Mouse (Mus musculus): ENCODE measurements around the gene Olfr658.

The Olfr658 gene

DNA sequence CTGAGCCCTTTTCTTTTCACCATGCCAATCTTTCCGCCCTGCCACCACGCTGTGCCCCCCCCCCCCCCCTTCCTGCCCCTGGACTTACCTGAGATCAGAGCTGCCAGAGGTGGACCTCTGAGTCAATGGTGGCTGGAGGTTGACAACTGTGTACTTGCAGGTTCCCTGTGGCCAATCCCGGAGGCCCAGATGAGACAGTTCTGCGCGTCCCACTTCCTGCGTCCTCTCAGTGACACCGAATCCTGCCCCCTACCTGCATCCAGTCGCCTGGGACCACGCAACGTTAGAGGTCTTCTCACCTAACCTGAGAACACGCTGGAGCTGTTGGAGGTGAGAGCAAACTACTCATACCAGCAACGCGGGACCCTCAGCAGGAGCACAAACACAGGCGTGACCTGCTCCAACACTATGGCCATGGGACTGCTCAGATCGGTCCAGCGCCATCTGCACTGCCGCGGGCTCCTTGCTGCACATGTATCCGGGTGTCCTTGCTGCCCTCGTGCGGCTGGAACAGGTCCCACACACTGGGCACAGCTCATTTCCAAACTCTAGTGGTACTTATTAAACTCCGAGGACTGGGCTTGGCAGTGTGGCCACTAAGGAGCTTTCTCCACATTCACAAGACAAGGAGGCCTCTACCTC is at the start of gene Olfr658:
TSS of gene Olfr658 (minus strand) at position 465 of the 642 bp plus-strand sequence.
- DNase-seq (ENCODE audit: low spot score): no peak

DNA sequence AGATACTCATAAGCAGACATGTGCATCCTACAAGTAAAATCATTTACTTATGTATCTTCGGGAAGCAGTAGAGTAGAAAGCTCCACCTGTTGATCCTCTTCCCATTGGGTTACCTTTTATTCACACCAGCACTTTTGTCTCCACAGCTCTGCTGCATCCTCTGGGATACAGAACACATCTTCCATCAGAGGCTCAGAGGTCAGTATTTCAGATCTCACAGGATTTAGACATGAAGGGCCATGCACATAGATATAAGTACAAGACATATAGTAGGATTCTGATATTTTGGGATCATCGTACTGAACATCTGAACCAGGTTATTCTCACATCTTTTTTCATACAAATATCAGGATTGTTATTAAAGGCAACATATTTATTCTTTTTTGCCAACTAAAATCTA is 39.1 kb upstream of the Olfr658 start, which contains the start of gene Olfr661:
TSS of gene Olfr661 (plus strand) at position 301 of the 400 bp plus-strand sequence.
- no peak for DNase-seq (ENCODE audit: low spot score)

DNA sequence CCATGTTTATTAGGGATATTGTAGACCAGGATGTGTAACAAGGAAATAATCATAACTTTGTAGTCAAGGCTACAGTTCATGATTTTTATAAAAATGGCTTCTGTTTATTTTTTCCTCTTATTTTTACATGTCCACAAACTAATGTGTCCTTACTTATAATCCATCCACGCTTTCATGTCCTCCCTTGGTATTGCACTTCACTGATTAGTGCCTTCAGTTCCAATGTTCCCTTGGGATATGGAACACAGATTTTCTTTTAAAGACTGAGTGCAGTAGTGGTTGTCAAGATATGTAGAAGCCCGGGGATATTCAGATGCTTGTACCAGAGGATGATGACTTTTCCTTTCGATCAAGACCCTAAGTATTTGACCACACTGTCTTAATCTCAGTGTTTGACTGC is 19.3 kb upstream of the Olfr658 start, which contains the start of gene Olfr659:
TSS of gene Olfr659 (plus strand) at position 301 of the 400 bp plus-strand sequence.
- DNase-seq (ENCODE audit: low spot score): no peak

DNA sequence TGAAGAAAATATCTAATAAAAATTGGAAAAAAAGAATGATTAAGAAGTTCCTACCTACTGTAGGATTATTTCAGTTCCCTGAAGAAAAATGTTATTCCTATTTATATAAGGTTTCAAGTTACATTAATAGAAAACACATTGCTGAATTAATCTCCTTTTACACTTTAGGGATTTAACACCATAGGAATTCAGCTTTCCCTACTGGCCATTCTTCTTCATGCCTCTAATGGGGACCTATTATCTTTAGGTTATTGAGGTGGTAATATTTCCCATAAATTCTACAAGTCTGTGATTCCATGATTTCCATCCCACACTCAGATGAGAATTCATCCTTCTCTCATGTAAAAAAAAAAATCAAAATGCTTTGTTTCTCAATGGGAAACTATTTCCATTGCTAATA is 22.6 kb downstream of the Olfr658 start, which contains the start of gene Olfr657:
TSS of gene Olfr657 (plus strand) at position 301 of the 400 bp plus-strand sequence.
- no peak for DNase-seq (ENCODE audit: low spot score)

DNA sequence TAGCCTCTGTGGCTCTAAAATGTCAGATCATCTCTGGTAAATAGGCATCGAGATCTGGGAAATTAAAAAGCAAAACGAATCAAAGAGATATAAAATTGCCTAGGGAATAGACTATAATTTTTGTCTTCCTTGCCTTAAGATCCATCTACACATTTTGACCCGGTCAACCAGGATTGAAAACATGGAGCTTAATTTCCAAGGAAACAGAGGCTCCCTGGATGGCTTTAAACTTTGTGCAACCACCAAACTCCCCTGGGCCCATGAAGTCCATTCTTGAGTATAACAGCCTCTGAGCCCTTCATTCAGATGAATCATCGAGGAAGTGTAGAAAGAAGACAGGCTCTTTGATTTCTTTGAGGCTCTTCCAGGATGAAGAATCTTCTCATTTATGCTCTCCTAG is 33.5 kb downstream of the Olfr658 start, which contains the start of gene Olfr656:
TSS of gene Olfr656 (plus strand) at position 301 of the 400 bp plus-strand sequence.
- DNase-seq (ENCODE audit: low spot score): no peak

DNA sequence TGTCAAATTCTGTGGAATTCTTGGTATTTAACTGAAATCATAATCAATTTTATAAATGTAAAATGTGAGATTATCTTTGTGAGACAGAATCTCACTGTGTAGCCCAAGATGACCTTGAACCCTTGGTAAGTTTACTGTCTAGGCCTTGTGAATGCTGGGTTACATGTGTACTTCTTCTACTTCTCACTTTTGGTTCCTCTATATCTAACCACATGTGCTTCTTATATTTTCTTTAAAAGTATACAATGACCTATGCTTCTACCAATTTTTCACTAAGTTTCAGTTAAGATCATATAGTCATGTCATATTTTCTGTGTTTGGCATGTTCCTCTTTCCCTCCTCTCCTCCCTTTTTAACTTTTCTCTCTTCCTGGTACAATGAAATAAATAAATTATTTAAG is 42.4 kb downstream of the Olfr658 start:
- DNase-seq (ENCODE audit: low spot score): no peak

DNA sequence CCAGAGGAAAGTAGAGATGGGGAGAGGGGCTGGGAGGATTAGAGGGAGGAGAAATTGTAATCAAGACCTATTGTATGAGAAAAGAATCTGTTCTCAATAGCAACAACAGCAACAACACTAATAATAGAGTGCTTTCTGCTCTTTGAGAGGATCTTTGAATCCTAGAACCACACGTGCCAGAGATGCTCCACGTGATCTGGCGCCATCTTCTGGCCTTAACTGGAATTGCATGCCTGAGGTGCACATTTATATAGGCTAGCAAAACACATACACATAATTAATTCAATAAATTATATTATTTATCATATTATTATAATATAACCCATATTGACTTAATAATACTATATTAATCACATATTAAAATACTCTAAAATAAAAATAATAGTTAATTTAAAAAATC is 43.9 kb downstream of the Olfr658 start:
- DNase-seq (ENCODE audit: low spot score): no peak

DNA sequence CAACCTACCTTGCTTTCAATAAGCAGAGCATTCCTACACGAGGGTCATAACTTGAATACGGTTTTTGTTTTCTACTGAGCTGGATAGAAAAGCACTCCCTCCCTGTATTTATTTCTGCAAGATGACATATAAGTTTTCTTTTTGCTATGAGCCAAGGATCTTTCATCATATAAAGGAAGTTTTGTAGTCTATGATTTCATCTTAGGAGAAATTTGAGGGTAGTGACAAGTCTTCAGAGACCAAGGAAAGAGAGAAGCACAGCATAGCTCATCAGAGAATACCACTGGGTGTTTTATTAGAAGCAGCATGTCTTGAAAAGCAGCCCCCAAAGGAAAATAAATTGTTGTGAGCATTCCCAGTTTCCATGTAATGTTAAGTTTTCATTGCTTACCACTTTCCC is 45.4 kb downstream of the Olfr658 start, which contains the start of gene Olfr655:
TSS of gene Olfr655 (minus strand) at position 101 of the 400 bp plus-strand sequence.
- DNase-seq (ENCODE audit: low spot score): no peak

Measured in ovary, postnatal 10 days (tissue).